Mouse (Mus musculus) lung, adult 2 months (tissue): ENCODE data around the gene Iqcm. TPM values are rescaled to one million over a fixed set of nuclear protein-coding genes. Genes with fewer than 3 reads are reported as not detected.
"Not testable (repeated sequence)": the region's sequence is repeated elsewhere in the genome, so short reads cannot be mapped to it uniquely, and the experiment has no call there.

Source experiments
- DNase-seq: peaks from one replicate; pipeline ENCODE4 v3.0.0; 2022
- H3K4me1 ChIP-seq: fragments of 200-500 bp; 2 replicates; pipeline ENCODE4 v1.6.1; 2011; ENCODE audit warnings: low read length; ENCODE audit not compliant: control insufficient read depth, insufficient read depth
- H3K4me3 ChIP-seq: fragments of 200-500 bp; replicated peaks from 2 replicates; pipeline ENCODE3; 2011; ENCODE audit warnings: low read depth, mild to moderate bottlenecking, control low read depth, low read length; ENCODE audit errors: extremely low read depth
- CTCF ChIP-seq: fragments of 200-500 bp; IDR thresholded peaks from 2 replicates; pipeline ENCODE4 v1.5.1; 2011; ENCODE audit warnings: mild to moderate bottlenecking, low read length, control low read depth; ENCODE audit not compliant: insufficient read depth
- POLR2A ChIP-seq: fragments of 200-500 bp; IDR thresholded peaks from 2 replicates; pipeline ENCODE4 v1.6.1; 2011; ENCODE audit warnings: low read depth, mild to moderate bottlenecking, control low read depth, low read length, borderline replicate concordance; ENCODE audit errors: extremely low read depth
- WGBS: fragments of 180-500 bp; shearing (Covaris S2); methylation state at CpG from one replicate; pipeline ENCODE4 v1.1.7; 2018; 5-methylcytosine and 5-hydroxymethylcytosine counted together
- polyA plus RNA-seq: library from polyadenylated mRNA; depleted of rRNA; stranded (reverse); fragments of >200 nt; gene quantifications from 2 replicates; pipeline ENCODE4 v1.2.3, GENCODE M21; 2012; rRNA removed

Gene Iqcm
- not detected in 2 replicates for polyA plus RNA-seq

DNA sequence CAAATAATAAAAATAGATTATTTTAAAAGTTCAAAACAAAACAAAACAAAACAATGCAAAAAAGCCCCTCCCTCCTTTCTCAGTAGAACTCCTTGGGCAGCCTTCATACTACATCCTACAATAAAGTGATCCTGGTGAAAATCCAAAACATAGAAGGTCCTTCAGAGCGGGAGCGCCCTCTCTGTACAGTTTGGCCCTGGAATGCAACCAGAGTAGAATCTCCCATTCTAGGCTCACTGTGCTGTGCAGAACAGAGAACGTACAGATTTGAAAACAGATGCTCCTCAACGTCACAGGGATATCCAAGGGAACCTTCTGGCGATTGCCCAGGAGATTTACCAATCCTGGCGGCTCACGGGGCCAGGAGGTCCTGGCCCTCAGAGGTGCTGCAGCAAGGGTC lies at the start of gene Iqcm:
Gene Iqcm, plus strand, starts transcription at position 301 of the 400 bp plus-strand sequence.
- DNase-seq, result no peak
- no peak within 1 kb of the TSS for H3K4me3 ChIP-seq
- WGBS, result 81% methylated on average over 7 of the region's 7 CpGs
- no peaks in the 10 kb centered on the region for H3K4me1 ChIP-seq
- TF ChIP-seq CTCF, result no peak
- no peak for TF ChIP-seq POLR2A

DNA sequence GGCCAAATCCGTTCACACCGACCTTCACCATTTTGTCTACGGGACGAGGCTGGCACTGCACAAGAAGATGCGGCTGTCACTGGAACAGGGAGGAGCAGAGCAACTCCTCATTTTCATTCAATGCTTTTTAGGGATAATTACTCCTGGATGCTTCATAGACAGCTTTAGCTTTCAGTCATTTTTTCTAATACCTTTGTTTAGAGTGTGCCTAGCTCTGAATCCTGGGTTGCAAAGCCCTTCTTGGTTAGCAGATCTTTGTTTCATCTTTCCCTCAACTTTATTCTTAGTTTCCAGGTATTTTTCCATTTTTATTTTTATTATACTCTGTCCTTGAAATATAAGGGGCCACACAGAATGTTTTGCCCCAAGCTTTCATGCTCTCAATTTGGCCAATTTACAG lies 42.0 kb upstream of the Iqcm start, which contains the start of gene Gm10358:
Gene Gm10358, minus strand, starts transcription at position 101 of the 400 bp plus-strand sequence.
- Histone ChIP-seq H3K4me3 (no peak within 1 kb of the TSS), H3K4me1 (no peaks in the 10 kb centered on the region)
- DNase-seq, result no peak
- WGBS, result 95% methylated on average over 5 of the region's 5 CpGs
- TF ChIP-seq POLR2A (no peak), CTCF (no peak)

DNA sequence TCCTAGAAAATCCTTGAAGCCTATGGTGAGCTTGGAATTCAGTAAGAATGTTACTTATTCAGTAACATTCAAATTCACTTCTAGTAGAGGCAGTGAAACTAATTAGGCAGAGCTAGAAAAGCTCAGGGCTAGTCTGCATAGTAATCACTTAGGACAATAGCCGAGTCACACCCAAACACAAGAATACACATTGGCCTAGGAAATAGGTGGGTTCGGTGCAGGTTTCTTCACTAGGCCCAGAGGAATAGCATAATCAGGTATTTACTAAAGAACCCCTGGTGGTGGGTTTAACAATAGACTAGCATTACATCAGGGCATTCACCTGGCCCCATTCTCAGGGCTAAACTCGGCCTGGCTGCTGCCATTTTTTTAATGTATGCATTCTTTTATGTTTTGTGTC lies 32.8 kb upstream of the Iqcm start:
- H3K4me3 ChIP-seq, DNase-seq, H3K4me1 ChIP-seq: not testable (repeated sequence)
- 78% methylated on average over 3 of the region's 3 CpGs for WGBS

DNA sequence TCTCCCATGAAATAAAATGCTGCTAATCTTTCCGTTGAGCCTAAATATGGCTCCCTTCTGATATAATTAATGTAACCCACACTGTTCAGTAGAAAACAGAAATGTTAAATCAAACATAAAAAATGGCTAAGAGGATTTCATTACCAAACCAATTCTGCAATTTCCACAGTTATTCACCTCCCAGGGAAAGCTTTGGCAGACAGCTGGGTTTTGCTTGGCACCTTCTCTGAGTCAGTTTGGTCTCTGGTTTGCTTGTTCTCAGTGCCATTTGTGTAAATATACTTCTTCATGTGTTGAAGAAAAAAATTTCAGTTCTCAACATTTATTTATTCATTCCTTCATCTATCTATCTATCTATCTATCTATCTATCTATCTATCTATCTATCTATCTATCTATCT lies 28.3 kb downstream of the Iqcm start:
- TF ChIP-seq CTCF, result no peak
- no peak for TF ChIP-seq POLR2A

DNA sequence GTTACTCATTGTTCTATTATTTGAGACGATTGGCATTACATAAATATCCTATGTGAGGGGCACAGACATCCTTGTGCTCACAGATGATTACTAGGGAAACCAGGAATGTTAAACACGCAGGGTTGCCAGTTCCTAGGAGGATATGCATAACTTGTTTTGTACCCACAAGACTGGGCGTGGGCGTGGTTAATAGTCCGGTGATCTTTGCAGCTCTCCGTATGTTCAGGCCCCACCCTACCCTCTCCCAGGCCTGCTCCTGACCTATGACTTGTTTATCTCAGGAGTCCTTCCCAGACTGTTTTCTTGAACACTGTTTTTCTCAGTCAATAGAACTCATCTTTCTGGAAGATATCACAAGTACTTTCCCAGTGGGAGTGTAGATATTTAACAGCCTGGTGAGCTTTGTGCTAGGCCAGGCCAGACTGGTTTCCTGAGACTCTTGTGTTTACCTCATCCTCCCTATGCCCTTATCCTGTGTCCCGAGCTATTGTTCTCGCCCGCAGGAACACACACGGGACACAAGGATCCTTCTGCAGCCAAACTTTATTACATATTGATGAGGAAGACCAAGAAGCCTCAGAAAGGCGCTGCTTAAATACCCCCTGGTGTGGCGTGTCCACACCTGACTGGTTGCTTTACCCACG lies 40.7 kb downstream of the Iqcm start:
- no peak for DNase-seq
- no peaks in the 10 kb centered on the region for H3K4me1 ChIP-seq
- no peak for TF ChIP-seq CTCF
- no peak for TF ChIP-seq POLR2A
- 49% methylated on average over 13 of the region's 13 CpGs for WGBS
- H3K4me3 ChIP-seq, result no peak overlapping the region

More for the DNA sequence above, 28.3 kb downstream of the Iqcm start:
- no peaks in the 10 kb centered on the region for H3K4me1 ChIP-seq
- DNase-seq, result no peak
- H3K4me3 ChIP-seq, result no peak overlapping the region
- 59% methylated on average over 1 of the region's 1 CpGs for WGBS

DNA sequence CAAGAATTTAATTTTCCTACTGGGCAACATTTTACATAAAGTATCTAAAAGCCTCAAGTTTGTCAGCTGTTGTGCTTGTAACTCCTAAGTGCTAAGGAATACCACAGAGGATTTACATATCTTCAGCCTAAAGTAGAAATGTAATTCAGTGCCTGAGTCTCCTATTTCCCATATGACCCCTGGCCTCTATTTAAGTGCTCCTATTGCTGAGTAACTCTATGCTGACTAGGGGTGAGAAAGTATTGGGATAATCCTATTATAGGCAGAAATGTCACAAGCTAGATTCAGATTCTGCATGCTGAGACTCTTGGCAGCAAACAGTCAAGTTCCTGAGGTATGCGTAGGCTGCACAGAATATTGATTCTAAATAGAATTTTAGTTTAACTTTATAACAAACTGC lies 60.8 kb downstream of the Iqcm start:
- TF ChIP-seq CTCF, result no peak
- no peak for TF ChIP-seq POLR2A
- no peak for DNase-seq
- Histone ChIP-seq H3K4me1 (no peaks in the 10 kb centered on the region), H3K4me3 (no peak overlapping the region)
- WGBS, result 88% methylated on average over 1 of the region's 1 CpGs

DNA sequence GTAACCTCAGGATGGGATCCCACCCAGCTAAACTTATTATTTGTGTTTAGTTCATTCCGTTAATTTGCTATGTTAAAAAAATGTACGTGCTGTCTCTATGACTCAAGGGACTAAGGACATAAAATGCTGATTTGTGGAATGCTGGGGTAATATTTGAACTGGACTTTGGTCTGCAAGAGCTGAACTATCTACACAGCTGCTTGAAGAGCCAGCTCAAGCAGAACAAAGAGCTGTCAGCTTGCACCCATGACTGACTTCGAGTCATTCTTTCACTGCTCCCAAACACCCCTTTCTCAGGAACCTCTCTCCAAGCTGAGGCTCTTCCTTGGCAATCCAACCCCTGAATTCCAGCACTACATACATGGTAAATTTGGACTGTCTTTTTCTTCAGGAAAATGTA lies 65.3 kb downstream of the Iqcm start:
- H3K4me3 ChIP-seq, result no peak overlapping the region
- H3K4me1 ChIP-seq, result no peaks in the 10 kb centered on the region
- no peak for TF ChIP-seq POLR2A
- no peak for TF ChIP-seq CTCF
- DNase-seq, result no peak
- WGBS, result 84% methylated on average over 3 of the region's 3 CpGs

DNA sequence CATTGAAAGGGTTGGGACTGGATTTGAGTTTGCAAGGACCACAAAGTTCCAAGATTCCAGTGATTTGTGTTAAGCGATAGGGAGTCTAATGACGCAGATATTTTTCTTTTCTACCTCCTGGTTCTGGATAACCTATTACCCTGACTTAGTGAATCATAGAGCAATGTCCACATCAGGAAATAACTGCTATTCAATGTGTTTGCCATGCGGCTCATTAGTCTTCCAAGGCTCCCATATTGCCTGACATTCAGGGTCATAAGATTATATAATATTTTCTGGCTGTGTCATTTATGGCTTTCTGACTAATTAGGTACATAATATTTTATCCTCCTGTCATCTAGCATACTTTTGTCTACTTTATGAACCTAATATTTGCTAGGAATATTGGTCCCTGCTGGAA lies 100.8 kb downstream of the Iqcm start:
- 90% methylated on average over 3 of the region's 3 CpGs for WGBS
- Histone ChIP-seq H3K4me3 (no peak overlapping the region), H3K4me1 (no peaks in the 10 kb centered on the region)
- TF ChIP-seq POLR2A (no peak), CTCF (no peak)
- DNase-seq, result no peak

DNA sequence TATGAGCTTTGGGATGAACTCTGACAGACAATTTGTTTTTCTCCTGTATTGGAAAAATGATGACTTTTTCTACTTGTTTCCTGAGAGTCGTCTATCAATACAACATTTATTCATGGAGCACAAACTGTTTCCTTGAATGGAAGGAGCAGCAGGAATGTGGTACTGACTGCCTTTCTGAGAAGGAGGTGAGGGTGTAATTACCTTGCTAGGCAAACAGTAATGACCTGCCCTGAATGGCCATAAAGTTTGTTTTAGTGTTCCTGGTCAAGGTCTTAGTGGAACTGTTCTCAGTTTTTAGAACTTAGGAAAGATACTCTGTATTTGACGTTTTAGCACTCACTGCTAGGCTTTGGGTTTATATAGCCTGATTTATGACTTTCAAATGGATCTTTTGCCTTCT lies 147.8 kb downstream of the Iqcm start:
- DNase-seq, result no peak
- TF ChIP-seq CTCF (no peak), POLR2A (no peak)
- WGBS, result 58% methylated on average over 2 of the region's 2 CpGs
- H3K4me3 ChIP-seq, result no peak overlapping the region
- H3K4me1 ChIP-seq, result no peaks in the 10 kb centered on the region

DNA sequence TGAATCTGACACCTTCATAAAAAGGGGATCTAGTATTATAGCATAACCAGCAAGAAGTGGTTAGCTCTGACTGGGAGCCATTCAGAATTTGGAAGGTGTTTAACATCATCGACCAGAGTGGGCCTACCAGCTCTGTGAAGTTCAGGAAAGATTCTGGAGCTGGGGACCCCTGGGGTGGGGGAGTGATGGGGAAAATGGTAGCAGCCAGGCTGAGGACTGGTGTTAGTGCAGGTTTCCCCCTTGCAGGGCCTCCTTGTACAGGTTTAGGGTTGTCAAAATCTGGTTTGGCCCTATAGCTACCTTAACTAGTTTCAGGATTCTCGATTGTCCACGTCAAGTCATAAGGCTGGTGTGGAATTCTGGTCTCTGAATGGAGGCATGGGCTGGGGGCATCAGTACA lies 194.5 kb downstream of the Iqcm start:
- TF ChIP-seq POLR2A (no peak), CTCF (no peak)
- no peaks in the 10 kb centered on the region for H3K4me1 ChIP-seq
- DNase-seq, result no peak
- 83% methylated on average over 3 of the region's 3 CpGs for WGBS
- H3K4me3 ChIP-seq, result no peak overlapping the region
